Mouse (Mus musculus) bone marrow, adult 2 months (tissue): Measurements from ENCODE around the gene Marc2. TPM values are rescaled to one million over a fixed set of nuclear protein-coding genes. Genes with fewer than 3 reads are reported as not detected.

ENCODE experiments used
- H3K27ac ChIP-seq: fragments of 200-500 bp; 2 replicates; pipeline ENCODE4 v1.5.1; 2012; ENCODE audit warnings: low read depth, mild to moderate bottlenecking, control low read depth, inconsistent platforms, low read length; ENCODE audit not compliant: control insufficient read depth, poor library complexity, insufficient read depth
- H3K4me1 ChIP-seq: fragments of 200-500 bp; 2 replicates; pipeline ENCODE4 v1.6.1; 2011; ENCODE audit warnings: low read length; ENCODE audit not compliant: control insufficient read depth, insufficient read depth
- H3K4me3 ChIP-seq: fragments of 200-500 bp; replicated peaks from 2 replicates; pipeline ENCODE3; 2011; ENCODE audit warnings: mild to moderate bottlenecking, low read depth, low read length, control low read depth; ENCODE audit not compliant: control insufficient read depth
- CTCF ChIP-seq: fragments of 200-500 bp; IDR thresholded peaks from 2 replicates; pipeline ENCODE4 v1.5.1; 2011; ENCODE audit warnings: low read length, control low read depth; ENCODE audit not compliant: control insufficient read depth, insufficient read depth
- POLR2A ChIP-seq: fragments of 200-500 bp; IDR thresholded peaks from 2 replicates; pipeline ENCODE4 v1.6.1; 2011; ENCODE audit warnings: low read depth, mild to moderate bottlenecking, control low read depth, low read length, borderline replicate concordance; ENCODE audit not compliant: control insufficient read depth
- WGBS: fragments of 180-500 bp; shearing (Covaris S2); methylation state at CpG from one replicate; pipeline ENCODE4 v1.1.7; 2018; 5-methylcytosine and 5-hydroxymethylcytosine counted together
- polyA plus RNA-seq: library from polyadenylated mRNA; stranded (reverse); fragments of >200 nt; gene quantifications from 2 replicates; pipeline ENCODE4 v1.2.4, GENCODE M21; 2011; ENCODE audit warnings: low replicate concordance; ENCODE audit not compliant: missing spikeins, insufficient read depth, insufficient read length

The Marc2 gene
- polyA plus RNA-seq, 1 experiment: 103 TPM

- Histone ChIP-seq H3K27ac (no peak overlapping the region), H3K4me1 (no peaks in the 10 kb centered on the region), H3K4me3 (no peak overlapping the region)
- WGBS: 73% methylated on average over 2 of the region's 2 CpGs
- TF ChIP-seq CTCF: no peak
- no peak for TF ChIP-seq POLR2A
Observed at GRCm38 (mm10) chr1:184877306-184877705, 31.1 kb upstream of the Marc2 start.

- 80% methylated on average over 11 of the region's 11 CpGs for WGBS
- Histone ChIP-seq H3K4me1 (no peaks in the 10 kb centered on the region), H3K4me3 (no peak overlapping the region), H3K27ac (no peak overlapping the region)
- TF ChIP-seq POLR2A: no peak
- TF ChIP-seq CTCF: no peak
Observed at GRCm38 (mm10) chr1:184873910-184874309, 27.7 kb upstream of the Marc2 start.

- TF ChIP-seq POLR2A (no peak), CTCF (no peak)
- Histone ChIP-seq H3K4me3 (no peak overlapping the region), H3K27ac (no peak overlapping the region), H3K4me1 (no peaks in the 10 kb centered on the region)
- 79% methylated on average over 7 of the region's 7 CpGs for WGBS
Observed at GRCm38 (mm10) chr1:184872069-184872819, 26.0 kb upstream of the Marc2 start.

- WGBS: 83% methylated on average over 1 of the region's 1 CpGs
- H3K4me1 ChIP-seq: no peaks in the 10 kb centered on the region
- no peak overlapping the region for H3K27ac ChIP-seq
- H3K4me3 ChIP-seq: no peak overlapping the region
- no peak for TF ChIP-seq CTCF
- no peak for TF ChIP-seq POLR2A
Observed at GRCm38 (mm10) chr1:184871506-184871905, 25.3 kb upstream of the Marc2 start.

GRCm38 (mm10) chr1:184870646-184871385 is 24.6 kb upstream of the Marc2 start:
- TF ChIP-seq POLR2A: no peak
- TF ChIP-seq CTCF: no peak
- WGBS: 69% methylated on average over 11 of the region's 11 CpGs
- Histone ChIP-seq H3K27ac (no peak overlapping the region), H3K4me1 (no peaks in the 10 kb centered on the region), H3K4me3 (no peak overlapping the region)

- TF ChIP-seq CTCF (no peak), POLR2A (no peak)
- Histone ChIP-seq H3K4me3 (no peak overlapping the region), H3K27ac (no peak overlapping the region), H3K4me1 (no peaks in the 10 kb centered on the region)
- WGBS: 40% methylated on average over 4 of the region's 4 CpGs
Observed at GRCm38 (mm10) chr1:184869939-184870565, 23.8 kb upstream of the Marc2 start.

GRCm38 (mm10) chr1:184867640-184868120 is 21.4 kb upstream of the Marc2 start:
- Histone ChIP-seq H3K4me3 (no peak overlapping the region), H3K27ac (no peak overlapping the region), H3K4me1 (no peaks in the 10 kb centered on the region)
- 73% methylated on average over 3 of the region's 3 CpGs for WGBS
- no peak for TF ChIP-seq POLR2A
- no peak for TF ChIP-seq CTCF

- Histone ChIP-seq H3K4me3 (no peak overlapping the region), H3K27ac (no peak overlapping the region), H3K4me1 (no peaks in the 10 kb centered on the region)
- 56% methylated on average over 7 of the region's 7 CpGs for WGBS
- TF ChIP-seq POLR2A: no peak
- TF ChIP-seq CTCF: no peak
Observed at GRCm38 (mm10) chr1:184864381-184864801, 18.1 kb upstream of the Marc2 start.
